Mouse (Mus musculus) right cerebral cortex, adult 2 months (tissue): ENCODE results near the gene Atp5b.
"Not testable (repeated sequence)": the region's sequence is repeated elsewhere in the genome, so short reads cannot be mapped to it uniquely, and the experiment has no call there.

Experiments
- DNase-seq, 2 experiments: peaks; one replicate each; pipeline ENCODE4 v3.0.0; 2021 to 2022; ENCODE audit warnings: low spot score in 2 of 2

The Atp5b gene

GRCm38 (mm10) chr10:128069201-128069600 is 13.9 kb upstream of the Atp5b start:
- no peak for DNase-seq

- not testable (repeated sequence) for DNase-seq
These were observed 12.6 kb upstream of the Atp5b start for GRCm38 (mm10) chr10:128070432-128070831.

GRCm38 (mm10) chr10:128078269-128078668 is 4.8 kb upstream of the Atp5b start:
- not testable (repeated sequence) for DNase-seq

- DNase-seq: no peak
These were observed 2.6 kb upstream of the Atp5b start for GRCm38 (mm10) chr10:128080496-128080895.

GRCm38 (mm10) chr10:128081807-128082476 is 1.1 kb upstream of the Atp5b start:
- no peak for DNase-seq

- no peak for DNase-seq
These were observed 630 bp upstream of the Atp5b start for GRCm38 (mm10) chr10:128082477-128082808.

GRCm38 (mm10) chr10:128083688-128084087 is 615 bp downstream of the Atp5b start:
- no peak for DNase-seq

- DNase-seq: no peak
These were observed 1.1 kb downstream of the Atp5b start for GRCm38 (mm10) chr10:128084160-128084559.

- DNase-seq: no peak
These were observed 3.3 kb downstream of the Atp5b start for GRCm38 (mm10) chr10:128086391-128086790.

GRCm38 (mm10) chr10:128087216-128087615 is 4.1 kb downstream of the Atp5b start:
- DNase-seq: not testable (repeated sequence)

- no peak for DNase-seq
These were observed 5.1 kb downstream of the Atp5b start for GRCm38 (mm10) chr10:128088181-128088580.

GRCm38 (mm10) chr10:128089842-128090241 is 6.8 kb downstream of the Atp5b start:
- no peak for DNase-seq

GRCm38 (mm10) chr10:128090651-128091563 is 7.8 kb downstream of the Atp5b start:
- DNase-seq: peak; percentile 88 to 92

GRCm38 (mm10) chr10:128091564-128092505 is 8.8 kb downstream of the Atp5b start, which contains the start of gene Baz2a:
TSS of gene Baz2a (plus strand) at chr10:128091577.
- peak; percentile 33 to 37 for DNase-seq

GRCm38 (mm10) chr10:128092506-128093495 is 9.7 kb downstream of the Atp5b start:
- DNase-seq: peak; percentile 70 to 72

GRCm38 (mm10) chr10:128093496-128094294 is 10.6 kb downstream of the Atp5b start:
- DNase-seq: peak in 1 of 2 experiments; percentile 26

GRCm38 (mm10) chr10:128094340-128094968 is 11.4 kb downstream of the Atp5b start:
- DNase-seq: peak; percentile 56 to 65

GRCm38 (mm10) chr10:128095003-128095636 is 12.0 kb downstream of the Atp5b start:
- DNase-seq: no peak

GRCm38 (mm10) chr10:128096313-128096692 is 13.2 kb downstream of the Atp5b start:
- DNase-seq: no peak
